Mouse (Mus musculus) adrenal gland, postnatal 0 days (tissue): ENCODE results near the gene Gm6370. TPM values are rescaled to one million over a fixed set of nuclear protein-coding genes. Genes with fewer than 3 reads are reported as not detected.

Experiments used
- polyA plus RNA-seq: library from polyadenylated mRNA; unstranded; fragments of >200 nt; fragmentation: Nextera tagmentation; extraction: Ambion mirVana; gene quantifications from 2 replicates; pipeline ENCODE4 v1.2.1, GENCODE M21; 2015

Gm6370 gene
- not detected in 2 replicates for polyA plus RNA-seq

DNA sequence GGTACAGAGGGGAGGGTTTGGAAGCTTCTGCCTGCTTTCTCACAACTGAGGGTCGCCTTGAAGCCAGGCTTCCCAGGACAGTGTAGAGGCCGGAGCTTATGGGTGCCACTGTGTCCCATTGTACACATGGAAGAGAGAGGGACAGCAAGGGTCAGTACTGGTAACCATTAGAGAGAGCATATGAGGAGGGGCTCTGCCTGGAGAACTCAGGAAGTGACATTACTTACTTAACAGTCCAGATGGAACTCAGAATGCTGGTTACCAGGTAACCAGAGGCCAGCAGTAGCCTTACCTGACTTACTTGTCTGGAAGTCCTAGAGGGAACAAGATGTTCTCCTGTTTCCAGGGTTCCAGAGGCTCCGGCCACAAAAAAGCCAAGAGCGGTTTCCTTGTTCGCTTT is at the start of gene Gm6370:
TSS of gene Gm6370 (plus strand) at position 301 of the 400 bp plus-strand sequence.

DNA sequence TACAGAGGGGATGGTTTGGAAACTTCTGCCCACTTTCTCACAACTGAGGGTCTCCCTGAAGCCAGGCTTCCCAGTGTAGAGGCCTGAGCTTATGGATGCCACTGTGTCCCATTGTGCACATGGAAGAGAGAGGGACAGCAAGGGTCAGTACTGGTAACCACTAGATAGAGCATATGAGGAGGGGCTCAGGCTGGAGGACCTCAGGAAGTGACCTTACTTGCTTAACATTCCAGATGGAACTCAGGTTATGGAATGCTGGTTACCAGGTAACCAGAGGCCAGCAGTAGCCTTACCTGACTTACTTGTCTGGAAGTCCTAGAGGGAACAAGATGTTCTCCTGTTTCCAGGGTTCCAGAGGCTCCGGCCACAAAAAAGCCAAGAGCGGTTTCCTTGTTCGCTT is 9.5 kb upstream of the Gm6370 start, which contains the start of gene Gm6408:
TSS of gene Gm6408 (plus strand) at position 301 of the 400 bp plus-strand sequence.

DNA sequence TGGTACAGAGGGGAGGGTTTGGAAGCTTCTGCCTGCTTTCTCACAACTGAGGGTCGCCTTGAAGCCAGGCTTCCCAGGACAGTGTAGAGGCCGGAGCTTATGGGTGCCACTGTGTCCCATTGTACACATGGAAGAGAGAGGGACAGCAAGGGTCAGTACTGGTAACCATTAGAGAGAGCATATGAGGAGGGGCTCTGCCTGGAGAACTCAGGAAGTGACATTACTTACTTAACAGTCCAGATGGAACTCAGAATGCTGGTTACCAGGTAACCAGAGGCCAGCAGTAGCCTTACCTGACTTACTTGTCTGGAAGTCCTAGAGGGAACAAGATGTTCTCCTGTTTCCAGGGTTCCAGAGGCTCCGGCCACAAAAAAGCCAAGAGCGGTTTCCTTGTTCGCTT is 10.9 kb downstream of the Gm6370 start, which contains the start of gene 4930449I24Rik:
TSS of gene 4930449I24Rik (plus strand) at position 301 of the 400 bp plus-strand sequence.

DNA sequence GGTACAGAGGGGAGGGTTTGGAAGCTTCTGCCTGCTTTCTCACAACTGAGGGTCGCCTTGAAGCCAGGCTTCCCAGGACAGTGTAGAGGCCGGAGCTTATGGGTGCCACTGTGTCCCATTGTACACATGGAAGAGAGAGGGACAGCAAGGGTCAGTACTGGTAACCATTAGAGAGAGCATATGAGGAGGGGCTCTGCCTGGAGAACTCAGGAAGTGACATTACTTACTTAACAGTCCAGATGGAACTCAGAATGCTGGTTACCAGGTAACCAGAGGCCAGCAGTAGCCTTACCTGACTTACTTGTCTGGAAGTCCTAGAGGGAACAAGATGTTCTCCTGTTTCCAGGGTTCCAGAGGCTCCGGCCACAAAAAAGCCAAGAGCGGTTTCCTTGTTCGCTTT is 22.7 kb downstream of the Gm6370 start, which contains the start of gene Gm3402:
TSS of gene Gm3402 (plus strand) at position 301 of the 400 bp plus-strand sequence.

DNA sequence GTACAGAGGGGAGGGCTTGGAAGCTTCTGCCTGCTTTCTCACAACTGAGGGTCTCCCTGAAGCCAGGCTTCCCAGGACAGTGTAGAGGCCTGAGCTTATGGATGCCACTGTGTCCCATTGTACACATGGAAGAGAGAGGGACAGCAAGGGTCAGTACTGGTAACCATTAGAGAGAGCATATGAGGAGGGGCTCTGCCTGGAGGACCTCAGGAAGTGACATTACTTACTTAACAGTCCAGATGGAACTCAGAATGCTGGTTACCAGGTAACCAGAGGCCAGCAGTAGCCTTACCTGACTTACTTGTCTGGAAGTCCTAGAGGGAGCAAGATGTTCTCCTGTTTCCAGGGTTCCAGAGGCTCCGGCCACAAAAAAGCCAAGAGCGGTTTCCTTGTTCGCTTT is 34.3 kb downstream of the Gm6370 start, which contains the start of gene Gm3404:
TSS of gene Gm3404 (plus strand) at position 301 of the 400 bp plus-strand sequence.

DNA sequence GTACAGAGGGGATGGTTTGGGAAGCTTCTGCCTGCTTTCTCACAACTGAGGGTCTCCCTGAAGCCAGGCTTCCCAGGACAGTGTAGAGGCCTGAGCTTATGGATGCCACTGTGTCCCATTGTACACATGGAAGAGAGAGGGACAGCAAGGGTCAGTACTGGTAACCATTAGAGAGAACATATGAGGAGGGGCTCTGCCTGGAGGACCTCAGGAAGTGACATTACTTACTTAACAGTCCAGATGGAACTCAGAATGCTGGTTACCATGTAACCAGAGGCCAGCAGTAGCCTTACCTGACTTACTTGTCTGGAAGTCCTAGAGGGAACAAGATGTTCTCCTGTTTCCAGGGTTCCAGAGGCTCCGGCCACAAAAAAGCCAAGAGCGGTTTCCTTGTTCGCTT is 46.2 kb downstream of the Gm6370 start, which contains the start of gene Gm3409:
TSS of gene Gm3409 (plus strand) at position 301 of the 400 bp plus-strand sequence.

Other genes starting within 250 kb of the Gm6370 start
- 4.0 and 4.9 TPM in 2 replicates for gene Wasf3, start 106.4 kb upstream of the Gm6370 start, polyA plus RNA-seq
- not detected in 2 replicates for gene Gm6408, start 9.4 kb upstream of the Gm6370 start, polyA plus RNA-seq
- gene 4930449I24Rik, start 11.0 kb downstream of the Gm6370 start, polyA plus RNA-seq = not detected in 2 replicates
- gene Gm3402, start 22.8 kb downstream of the Gm6370 start, polyA plus RNA-seq = not detected in 2 replicates
- gene Gm3404, start 34.4 kb downstream of the Gm6370 start, polyA plus RNA-seq = not detected in 2 replicates
- not detected in 2 replicates for gene Gm3409, start 46.3 kb downstream of the Gm6370 start, polyA plus RNA-seq
- gene Gm3415, start 64.8 kb downstream of the Gm6370 start, polyA plus RNA-seq = not detected in 2 replicates
- gene Gpr12, start 93.9 kb downstream of the Gm6370 start, polyA plus RNA-seq = 0.11 TPM in 1 of 2 replicates, not detected in the other